Mouse (Mus musculus) C2C12 (cell line): ENCODE results near the gene Nox3. TPM values are rescaled to one million over a fixed set of nuclear protein-coding genes. Genes with fewer than 3 reads are reported as not detected.

Experiments
- H3K27me3 ChIP-seq: one replicate; pipeline ENCODE4 v1.6.1; 2011; ENCODE audit not compliant: control insufficient read depth, insufficient read depth, insufficient read length
- H3K36me3 ChIP-seq: one replicate; pipeline ENCODE4 v1.6.1; 2011; ENCODE audit not compliant: control insufficient read depth, insufficient read depth
- H3K4me3 ChIP-seq: one replicate; pipeline ENCODE4 v1.5.1; 2011; ENCODE audit warnings: mild to moderate bottlenecking, control low read depth; ENCODE audit not compliant: poor library complexity, insufficient read depth, severe bottlenecking
- H3K79me2 ChIP-seq: one replicate; pipeline ENCODE4 v1.6.1; 2011; ENCODE audit not compliant: control insufficient read depth, insufficient read depth
- H3K79me3 ChIP-seq: one replicate; pipeline ENCODE4 v1.6.1; 2011; ENCODE audit warnings: low read depth, control low read depth
- H3ac ChIP-seq: one replicate; pipeline ENCODE3; 2011; ENCODE audit warnings: low read depth; ENCODE audit not compliant: control insufficient read depth, insufficient read length
- CEBPB ChIP-seq: IDR thresholded peaks from one replicate; pipeline ENCODE4 v1.6.1; 2011; ENCODE audit warnings: low read depth, mild to moderate bottlenecking, control low read depth, moderate library complexity
- CTCF ChIP-seq: IDR thresholded peaks from one replicate; pipeline ENCODE4 v1.5.1; 2011; ENCODE audit not compliant: control insufficient read depth, insufficient read depth, insufficient read length
- FOSL1 ChIP-seq: IDR thresholded peaks from one replicate; pipeline ENCODE4 v1.8.0; 2011; ENCODE audit warnings: mild to moderate bottlenecking, low read length; ENCODE audit not compliant: poor library complexity, insufficient read depth, severe bottlenecking
- MAX ChIP-seq: IDR thresholded peaks from one replicate; pipeline ENCODE4 v1.6.1; 2011; ENCODE audit warnings: mild to moderate bottlenecking, control low read depth
- MYOD1 ChIP-seq: IDR thresholded peaks from one replicate; pipeline ENCODE4 v1.6.1; 2011; ENCODE audit warnings: low read depth; ENCODE audit not compliant: control insufficient read depth, insufficient read length
- MYOG ChIP-seq: IDR thresholded peaks from one replicate; pipeline ENCODE4 v1.6.1; 2011; ENCODE audit not compliant: control insufficient read depth, insufficient read length; ENCODE audit errors: extremely low read depth
- USF1 ChIP-seq: IDR thresholded peaks from one replicate; pipeline ENCODE4 v1.6.1; 2011; ENCODE audit warnings: low read depth, mild to moderate bottlenecking, control low read depth, moderate library complexity
- polyA plus RNA-seq: library from polyadenylated mRNA; unstranded; fragments of >200 nt; fragmentation: generic; extraction: Trizol; gene quantifications from one replicate; pipeline ENCODE4 v1.2.1, GENCODE M21; 2012; ENCODE audit warnings: missing spikeins

Gene Nox3
- polyA plus RNA-seq, 1 experiment = not detected

GRCm38 (mm10) chr17:3602954-3603672 is 92.9 kb downstream of the Nox3 start:
- Histone ChIP-seq H3K27me3 (no peaks in the 10 kb centered on the region), H3ac (no peak overlapping the region), H3K4me3 (no peak overlapping the region), H3K79me2 (no peaks in the 10 kb centered on the region), H3K36me3 (no peaks in the 10 kb centered on the region), H3K79me3 (no peaks in the 10 kb centered on the region)
- no peak for TF ChIP-seq MAX
- no peak for TF ChIP-seq MYOD1
- no peak for TF ChIP-seq USF1
- TF ChIP-seq CTCF = no peak
- TF ChIP-seq MYOG = no peak
- no peak for TF ChIP-seq CEBPB
- TF ChIP-seq FOSL1 = no peak

GRCm38 (mm10) chr17:3598393-3598792 is 97.7 kb downstream of the Nox3 start:
- TF ChIP-seq FOSL1 = no peak
- TF ChIP-seq MAX = no peak
- no peak for TF ChIP-seq CEBPB
- TF ChIP-seq USF1 = no peak
- TF ChIP-seq MYOG = no peak
- no peak for TF ChIP-seq CTCF
- TF ChIP-seq MYOD1 = no peak
- Histone ChIP-seq H3K79me3 (no peaks in the 10 kb centered on the region), H3K27me3 (no peaks in the 10 kb centered on the region), H3K36me3 (no peaks in the 10 kb centered on the region), H3K79me2 (no peaks in the 10 kb centered on the region), H3ac (no peak overlapping the region), H3K4me3 (no peak overlapping the region)

GRCm38 (mm10) chr17:3597866-3598265 is 98.2 kb downstream of the Nox3 start:
- no peak overlapping the region for H3K4me3 ChIP-seq
- H3K27me3 ChIP-seq = no peaks in the 10 kb centered on the region
- H3K79me2 ChIP-seq = no peaks in the 10 kb centered on the region
- TF ChIP-seq MYOD1 = no peak
- TF ChIP-seq USF1 = no peak
- TF ChIP-seq CTCF = no peak
- no peak for TF ChIP-seq CEBPB
- no peak for TF ChIP-seq MAX
- no peak for TF ChIP-seq FOSL1
- no peak for TF ChIP-seq MYOG
- no peaks in the 10 kb centered on the region for H3K79me3 ChIP-seq
- no peak overlapping the region for H3ac ChIP-seq
- H3K36me3 ChIP-seq = no peaks in the 10 kb centered on the region

GRCm38 (mm10) chr17:3597130-3597529 is 98.9 kb downstream of the Nox3 start:
- Histone ChIP-seq H3ac (no peak overlapping the region), H3K79me3 (no peaks in the 10 kb centered on the region), H3K36me3 (no peaks in the 10 kb centered on the region), H3K79me2 (no peaks in the 10 kb centered on the region), H3K27me3 (no peaks in the 10 kb centered on the region), H3K4me3 (no peak overlapping the region)
- TF ChIP-seq MAX = no peak
- no peak for TF ChIP-seq MYOG
- no peak for TF ChIP-seq MYOD1
- no peak for TF ChIP-seq CEBPB
- no peak for TF ChIP-seq FOSL1
- no peak for TF ChIP-seq USF1
- no peak for TF ChIP-seq CTCF

Other genes starting within 250 kb of the Nox3 start
- gene Cldn20, start 163.7 kb downstream of the Nox3 start, polyA plus RNA-seq = 0.12 TPM
- 4.3 TPM for gene Tfb1m, start 138.5 kb downstream of the Nox3 start, polyA plus RNA-seq